23 mouse cellular contexts compared by ENCODE assay signal in genomic region chr12:52704810-52705209, GRCm38 (mm10).
"Had no signal": no experiment of that assay in that cellular context is flagged by ENCODE, and none has a peak within 500 bp of the region (broad histone marks: within the 10 kb centered on the region; RNA-seq: fewer than 3 reads in every experiment).

No protein-coding gene starts in this region.

- H3K9ac ChIP-seq: limb, embryonic 13.5 days; liver, embryonic 12.5 days; liver, embryonic 15.5 days; lung, embryonic 15.5 days; stomach, embryonic 15.5 days had no signal

- H3K27ac ChIP-seq: kidney, postnatal 0 days; layer of hippocampus, adult 2 months; limb, embryonic 10.5 days; liver, embryonic 12.5 days; liver, embryonic 15.5 days; lung, embryonic 15.5 days; midbrain, embryonic 10.5 days; stomach, embryonic 15.5 days had no signal

- H3K4me2 ChIP-seq: limb, embryonic 13.5 days; liver, embryonic 12.5 days; liver, embryonic 15.5 days; lung, embryonic 15.5 days; stomach, embryonic 15.5 days had no signal

- H3K4me3 ChIP-seq: layer of hippocampus, adult 2 months; limb, embryonic 10.5 days; limb, embryonic 13.5 days; liver, embryonic 12.5 days; liver, embryonic 15.5 days; lung, embryonic 15.5 days; megakaryocyte, embryonic 14.5 days; midbrain, embryonic 10.5 days; stomach, embryonic 15.5 days had no signal

- H3K9me3 ChIP-seq: limb, embryonic 10.5 days; limb, embryonic 13.5 days; liver, embryonic 12.5 days; liver, embryonic 15.5 days; lung, embryonic 15.5 days; megakaryocyte, embryonic 14.5 days; midbrain, embryonic 10.5 days; stomach, embryonic 15.5 days had no signal

- ATAC-seq: liver, embryonic 12.5 days had no signal

- H3K27me3 ChIP-seq: limb, embryonic 13.5 days; liver, embryonic 12.5 days; liver, embryonic 15.5 days; lung, embryonic 15.5 days; megakaryocyte, embryonic 14.5 days; stomach, embryonic 15.5 days had no signal

- H3K36me3 ChIP-seq: limb, embryonic 10.5 days; limb, embryonic 13.5 days; liver, embryonic 12.5 days; liver, embryonic 15.5 days; lung, embryonic 15.5 days; stomach, embryonic 15.5 days had no signal

- DNase-seq: kidney, adult 2 months; kidney, postnatal 25 days; layer of hippocampus, adult 9-11 months; liver; lung, adult 18-20 months; lung, postnatal 10 days; lung, postnatal 36 days; midbrain, embryonic 14.5 days; retina, postnatal 1 day; right cerebral cortex, postnatal 25 days; spleen, adult 18-20 months; thymus, postnatal 14 days; thymus, postnatal 4 days had no signal
